Mouse (Mus musculus): ENCODE measurements around the gene Rnf13. TPM values are rescaled to one million over a fixed set of nuclear protein-coding genes. Genes with fewer than 3 reads are reported as not detected.

Gene Rnf13
- polyA plus RNA-seq, 1 experiment, result 22.1 TPM

DNA sequence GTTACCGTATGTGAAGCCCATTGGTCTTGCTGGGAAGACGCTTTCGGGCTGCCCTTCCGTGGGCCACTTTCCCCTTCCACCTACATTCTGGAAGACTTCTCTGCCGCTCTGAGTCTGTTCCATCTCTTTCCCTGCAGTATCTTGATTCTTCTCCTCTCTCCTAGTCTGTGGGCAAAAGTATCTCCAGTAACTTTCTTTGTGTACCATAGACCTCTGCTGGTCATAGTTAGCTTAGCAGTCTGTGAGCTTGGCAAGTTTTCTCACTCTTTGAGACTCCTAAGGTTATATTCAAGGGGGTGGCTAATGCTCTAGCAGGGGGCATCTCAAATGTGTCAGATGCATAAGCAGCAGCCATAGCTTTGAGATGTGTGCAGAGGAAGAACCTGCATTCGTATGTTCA, 79.6 kb downstream of the Rnf13 start:
- no peak for TF ChIP-seq CTCF (IDR thresholded peaks at IDR 0.05; ENCODE audit: control insufficient read depth, insufficient read depth, low read length)
- TF ChIP-seq POLR2A (IDR thresholded peaks at IDR 0.05; ENCODE audit: borderline replicate concordance, control insufficient read depth, low read depth, low read length), result no peak
- H3K4me1 ChIP-seq (ENCODE audit: control insufficient read depth, insufficient read depth, low read length), result no peaks in the 10 kb centered on the region
- H3K4me3 ChIP-seq (replicated peaks; ENCODE audit: control insufficient read depth, low read depth, low read length), result no peak overlapping the region
- WGBS, result 90% methylated on average over 6 of the region's 6 CpGs
- H3K27ac ChIP-seq (ENCODE audit: control insufficient read depth, insufficient read depth, low read depth, low read length, poor library complexity), result no peak overlapping the region

- 87% methylated on average over 3 of the region's 3 CpGs for WGBS
- H3K27ac ChIP-seq (ENCODE audit: control insufficient read depth, insufficient read depth, low read depth, low read length, poor library complexity), result no peak overlapping the region
- H3K4me1 ChIP-seq (ENCODE audit: control insufficient read depth, insufficient read depth, low read length), result no peaks in the 10 kb centered on the region
- no peak overlapping the region for H3K4me3 ChIP-seq (replicated peaks; ENCODE audit: control insufficient read depth, low read depth, low read length)
- TF ChIP-seq CTCF (IDR thresholded peaks at IDR 0.05; ENCODE audit: control insufficient read depth, insufficient read depth, low read length) (no peak), POLR2A (IDR thresholded peaks at IDR 0.05; ENCODE audit: borderline replicate concordance, control insufficient read depth, low read depth, low read length) (no peak)
Measured at GRCm38 (mm10) chr3:57825866-57826265, 90.0 kb downstream of the Rnf13 start.

GRCm38 (mm10) chr3:57833585-57833984, 97.7 kb downstream of the Rnf13 start:
- TF ChIP-seq POLR2A (IDR thresholded peaks at IDR 0.05; ENCODE audit: borderline replicate concordance, control insufficient read depth, low read depth, low read length), result no peak
- TF ChIP-seq CTCF (IDR thresholded peaks at IDR 0.05; ENCODE audit: control insufficient read depth, insufficient read depth, low read length), result no peak

DNA sequence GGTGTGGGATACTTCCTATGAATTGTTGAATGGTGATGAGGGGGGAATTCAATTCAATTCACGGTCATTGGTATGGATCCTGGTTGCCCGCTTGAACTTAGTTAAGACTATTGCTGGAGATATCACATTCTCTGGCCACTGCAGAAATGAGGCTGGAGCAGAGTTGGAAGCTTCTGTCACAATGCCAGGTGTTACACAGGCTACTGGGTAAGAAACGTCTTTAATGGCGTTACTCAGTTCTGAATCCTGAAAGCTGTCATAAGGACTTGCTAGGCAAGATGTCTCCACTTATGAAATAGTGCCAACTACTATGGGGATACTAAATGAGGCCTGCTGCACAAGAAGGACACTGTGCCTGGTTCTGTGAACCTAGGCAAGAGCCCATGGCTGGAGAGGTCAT, 101.0 kb downstream of the Rnf13 start:
- Histone ChIP-seq H3K4me3 (replicated peaks; ENCODE audit: control insufficient read depth, low read depth, low read length) (no peak overlapping the region), H3K27ac (ENCODE audit: control insufficient read depth, insufficient read depth, low read depth, low read length, poor library complexity) (no peak overlapping the region), H3K4me1 (ENCODE audit: control insufficient read depth, insufficient read depth, low read length) (no peaks in the 10 kb centered on the region)
- WGBS, result 87% methylated on average over 4 of the region's 4 CpGs
- TF ChIP-seq CTCF (IDR thresholded peaks at IDR 0.05; ENCODE audit: control insufficient read depth, insufficient read depth, low read length), result no peak

More at GRCm38 (mm10) chr3:57833585-57833984, 97.7 kb downstream of the Rnf13 start:
- no peak overlapping the region for H3K27ac ChIP-seq (ENCODE audit: control insufficient read depth, insufficient read depth, low read depth, low read length, poor library complexity)
- H3K4me1 ChIP-seq (ENCODE audit: control insufficient read depth, insufficient read depth, low read length), result no peaks in the 10 kb centered on the region
- 54% methylated on average over 11 of the region's 11 CpGs for WGBS
- H3K4me3 ChIP-seq (replicated peaks; ENCODE audit: control insufficient read depth, low read depth, low read length), result no peak overlapping the region

- H3K4me3 ChIP-seq (replicated peaks; ENCODE audit: control insufficient read depth, low read depth, low read length), result no peak overlapping the region
- TF ChIP-seq POLR2A (IDR thresholded peaks at IDR 0.05; ENCODE audit: borderline replicate concordance, control insufficient read depth, low read depth, low read length) (no peak), CTCF (IDR thresholded peaks at IDR 0.05; ENCODE audit: control insufficient read depth, insufficient read depth, low read length) (no peak)
- H3K4me1 ChIP-seq (ENCODE audit: control insufficient read depth, insufficient read depth, low read length), result no peaks in the 10 kb centered on the region
- H3K27ac ChIP-seq (ENCODE audit: control insufficient read depth, insufficient read depth, low read depth, low read length, poor library complexity), result no peak overlapping the region
Measured at GRCm38 (mm10) chr3:57843775-57844174, 107.9 kb downstream of the Rnf13 start.

GRCm38 (mm10) chr3:57845786-57846661, 110.2 kb downstream of the Rnf13 start:
- Histone ChIP-seq H3K4me1 (ENCODE audit: control insufficient read depth, insufficient read depth, low read length) (no peaks in the 10 kb centered on the region), H3K4me3 (replicated peaks; ENCODE audit: control insufficient read depth, low read depth, low read length) (no peak overlapping the region), H3K27ac (ENCODE audit: control insufficient read depth, insufficient read depth, low read depth, low read length, poor library complexity) (no peak overlapping the region)
- WGBS, result 60% methylated on average over 11 of the region's 11 CpGs
- no peak for TF ChIP-seq POLR2A (IDR thresholded peaks at IDR 0.05; ENCODE audit: borderline replicate concordance, control insufficient read depth, low read depth, low read length)
- no peak for TF ChIP-seq CTCF (IDR thresholded peaks at IDR 0.05; ENCODE audit: control insufficient read depth, insufficient read depth, low read length)

DNA sequence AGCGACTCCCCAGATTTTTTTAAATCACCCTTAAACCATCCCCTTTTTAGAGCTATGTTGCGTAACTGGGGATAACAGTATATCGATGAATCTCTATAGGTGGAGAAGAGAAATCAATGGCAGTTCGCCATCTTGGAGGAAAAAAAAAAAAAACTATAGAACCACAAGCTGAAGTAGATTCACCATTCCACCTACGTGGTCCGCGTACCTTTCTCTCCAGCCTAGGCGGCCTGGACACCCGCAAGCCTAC, 110.7 kb downstream of the Rnf13 start:
- Histone ChIP-seq H3K27ac (ENCODE audit: control insufficient read depth, insufficient read depth, low read depth, low read length, poor library complexity) (no peak overlapping the region), H3K4me1 (ENCODE audit: control insufficient read depth, insufficient read depth, low read length) (no peaks in the 10 kb centered on the region), H3K4me3 (replicated peaks; ENCODE audit: control insufficient read depth, low read depth, low read length) (no peak overlapping the region)
- TF ChIP-seq POLR2A (IDR thresholded peaks at IDR 0.05; ENCODE audit: borderline replicate concordance, control insufficient read depth, low read depth, low read length) (no peak), CTCF (IDR thresholded peaks at IDR 0.05; ENCODE audit: control insufficient read depth, insufficient read depth, low read length) (no peak)
- 21% methylated on average over 9 of the region's 9 CpGs for WGBS

DNA sequence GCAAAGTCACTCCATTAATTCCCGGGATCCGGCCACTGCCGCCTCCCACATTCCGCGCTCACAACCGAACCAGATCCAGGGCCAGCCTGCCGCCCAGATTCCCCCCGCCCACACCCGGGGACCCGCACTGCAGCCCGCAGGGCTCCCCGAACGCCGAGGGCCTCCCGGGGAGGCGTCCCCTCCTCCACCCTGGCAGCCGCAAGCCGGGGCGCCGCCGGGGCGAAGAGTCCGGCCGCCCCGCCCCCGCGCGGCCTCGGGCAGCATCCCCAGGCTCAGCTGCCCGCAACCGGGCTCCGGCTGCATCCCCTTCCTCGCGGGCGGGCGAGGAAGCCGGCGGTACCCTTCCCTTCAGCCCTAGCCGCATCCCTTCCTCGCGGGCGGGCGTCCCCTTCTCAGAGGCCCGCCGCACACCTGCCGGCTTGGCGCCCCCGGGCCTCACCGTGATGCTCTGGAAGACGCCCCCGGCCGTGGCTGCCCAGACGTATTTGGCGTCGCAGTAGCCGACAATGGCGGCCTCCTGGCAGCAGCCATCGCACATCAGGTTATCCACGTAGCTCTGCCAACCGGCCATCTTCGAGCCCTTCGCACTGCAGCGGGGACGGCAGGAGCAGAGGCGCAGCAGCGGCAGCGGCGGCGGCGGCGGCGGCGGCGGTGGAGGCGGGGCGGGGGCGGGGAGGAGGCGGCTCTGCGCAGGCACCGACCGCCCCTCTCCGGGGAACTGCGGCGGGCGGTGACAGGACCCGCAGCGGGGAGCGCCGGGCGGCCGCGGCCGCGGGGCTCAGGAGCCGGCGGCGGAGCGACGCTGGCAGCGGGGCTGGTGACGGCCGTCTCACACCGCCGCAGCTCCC, 111.3 kb downstream of the Rnf13 start:
- Histone ChIP-seq H3K27ac (ENCODE audit: control insufficient read depth, insufficient read depth, low read depth, low read length, poor library complexity) (no peak overlapping the region; the same call in 1 of the 2 replicates), H3K4me1 (ENCODE audit: control insufficient read depth, insufficient read depth, low read length) (no peaks in the 10 kb centered on the region), H3K4me3 (replicated peaks; ENCODE audit: control insufficient read depth, low read depth, low read length) (peak overlapping the region; percentile 67)
- WGBS, result under 1% methylated on average over 82 of the region's 104 CpGs
- TF ChIP-seq CTCF (IDR thresholded peaks at IDR 0.05; ENCODE audit: control insufficient read depth, insufficient read depth, low read length) (no peak), POLR2A (IDR thresholded peaks at IDR 0.05; ENCODE audit: borderline replicate concordance, control insufficient read depth, low read depth, low read length) (no peak)
